Mouse (Mus musculus): ENCODE measurements around the gene Clec4e. TPM values are rescaled to one million over a fixed set of nuclear protein-coding genes. Genes with fewer than 3 reads are reported as not detected.
"Not testable (repeated sequence)": the region's sequence is repeated elsewhere in the genome, so short reads cannot be mapped to it uniquely, and the experiment has no call there.

The Clec4e gene
- not detected in 2 replicates for polyA plus RNA-seq (2015; fragmentation: Nextera tagmentation; extraction: Ambion mirVana)

GRCm38 (mm10) chr6:123289753-123290152 is at the start of gene Clec4e:
Gene Clec4e, minus strand, starts transcription at chr6:123289870.
- no peak within 1 kb of the TSS for H3K4me3 ChIP-seq
- no peaks in the 10 kb centered on the region for H3K36me3 ChIP-seq
- H3K4me2 ChIP-seq = no peak within 1 kb of the TSS
- no peaks in the 10 kb centered on the region for H3K9me3 ChIP-seq
- H3K27me3 ChIP-seq = no peaks in the 10 kb centered on the region
- no peaks in the 10 kb centered on the region for H3K4me1 ChIP-seq (replicated peaks)
- no peak within 1 kb of the TSS for H3K9ac ChIP-seq
- 89% methylated on average over 4 of the region's 4 CpGs for WGBS
- ATAC-seq (ENCODE audit: low read depth) = no peak
- H3K27ac ChIP-seq (replicated peaks) = no peak within 1 kb of the TSS

DNA sequence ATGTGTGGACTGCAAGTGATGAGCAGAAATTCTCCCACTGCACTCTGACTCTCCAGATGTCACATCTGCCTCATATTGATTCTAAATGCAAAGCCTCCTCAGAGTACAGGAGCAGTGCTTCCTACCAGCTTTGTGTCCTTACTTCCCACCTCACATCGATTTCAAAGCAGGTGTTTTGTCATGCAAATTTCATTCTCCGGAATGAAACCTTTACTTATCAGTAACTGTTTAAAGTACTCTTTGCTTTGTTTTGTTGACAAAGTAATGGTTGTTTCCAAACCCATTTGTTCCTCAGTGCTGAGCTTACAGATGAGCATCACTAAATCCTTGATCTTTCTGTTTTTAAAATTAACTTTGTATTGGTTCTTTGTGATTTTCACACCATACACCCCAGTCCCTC is 42.8 kb upstream of the Clec4e start:
- H3K27me3 ChIP-seq = no peaks in the 10 kb centered on the region
- WGBS = 39% methylated on average over 2 of the region's 2 CpGs
- no peaks in the 10 kb centered on the region for H3K9me3 ChIP-seq

DNA sequence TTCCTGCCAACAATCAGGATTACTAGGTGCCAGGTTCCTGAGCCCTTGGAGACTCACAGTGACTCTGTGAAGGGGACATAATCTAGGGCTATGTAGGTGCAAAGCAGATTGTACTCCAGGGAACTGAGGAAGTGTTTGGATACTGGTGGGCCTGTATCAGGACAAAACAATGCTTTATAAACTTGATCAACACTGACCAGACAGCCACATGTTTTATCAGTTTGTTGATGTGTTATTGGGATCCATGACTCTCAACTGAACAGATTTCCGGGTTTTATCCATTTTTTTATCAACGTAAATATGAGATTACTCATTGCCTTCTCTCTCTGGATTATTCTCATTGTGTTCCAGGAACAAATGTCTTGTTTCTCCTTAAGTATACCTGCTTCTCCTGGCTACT is 18.4 kb upstream of the Clec4e start, which contains the start of gene Vmn2r19:
Gene Vmn2r19 (plus strand): TSS at position 301 of the 400 bp plus-strand sequence.
- no peaks in the 10 kb centered on the region for H3K9me3 ChIP-seq
- H3K4me3 ChIP-seq = no peak within 1 kb of the TSS
- WGBS = 86% methylated on average over 2 of the region's 2 CpGs
- H3K4me2 ChIP-seq = no peak within 1 kb of the TSS
- H3K27ac ChIP-seq (replicated peaks) = no peak within 1 kb of the TSS
- no peak within 1 kb of the TSS for H3K9ac ChIP-seq
- no peaks in the 10 kb centered on the region for H3K27me3 ChIP-seq
- no peaks in the 10 kb centered on the region for H3K4me1 ChIP-seq (replicated peaks)
- H3K36me3 ChIP-seq = no peaks in the 10 kb centered on the region
- ATAC-seq (ENCODE audit: low read depth) = no peak

More for the DNA sequence above, 42.8 kb upstream of the Clec4e start:
- no peak for ATAC-seq (ENCODE audit: low read depth)
- no peak overlapping the region for H3K27ac ChIP-seq (replicated peaks)
- H3K9ac ChIP-seq = no peak overlapping the region
- H3K36me3 ChIP-seq = no peaks in the 10 kb centered on the region
- H3K4me3 ChIP-seq = no peak overlapping the region
- no peak overlapping the region for H3K4me2 ChIP-seq
- H3K4me1 ChIP-seq (replicated peaks) = no peaks in the 10 kb centered on the region

GRCm38 (mm10) chr6:123306315-123306714 is 16.6 kb upstream of the Clec4e start:
- not testable (repeated sequence) for H3K4me1 ChIP-seq (replicated peaks); H3K27me3 ChIP-seq; ATAC-seq (ENCODE audit: low read depth); H3K4me2 ChIP-seq; H3K4me3 ChIP-seq; H3K27ac ChIP-seq (replicated peaks); H3K9me3 ChIP-seq; H3K36me3 ChIP-seq; H3K9ac ChIP-seq
- 89% methylated on average over 7 of the region's 7 CpGs for WGBS

- no peaks in the 10 kb centered on the region for H3K27me3 ChIP-seq
- ATAC-seq (ENCODE audit: low read depth) = no peak
- no peaks in the 10 kb centered on the region for H3K4me1 ChIP-seq (replicated peaks)
- H3K27ac ChIP-seq (replicated peaks) = no peak overlapping the region
- H3K36me3 ChIP-seq = no peaks in the 10 kb centered on the region
- H3K9me3 ChIP-seq = 0 out of 2 replicates have a peak, but pooled peaks cover 3% of the 10 kb centered on the region
- H3K4me2 ChIP-seq = no peak overlapping the region
- no peak overlapping the region for H3K9ac ChIP-seq
- 70% methylated on average over 1 of the region's 1 CpGs for WGBS
- no peak overlapping the region for H3K4me3 ChIP-seq
Measured at GRCm38 (mm10) chr6:123296687-123297086, 7.0 kb upstream of the Clec4e start.

- not testable (repeated sequence) for H3K27me3 ChIP-seq; H3K27ac ChIP-seq (replicated peaks); H3K4me3 ChIP-seq; H3K4me1 ChIP-seq (replicated peaks); H3K4me2 ChIP-seq; ATAC-seq (ENCODE audit: low read depth); H3K9me3 ChIP-seq; H3K9ac ChIP-seq; H3K36me3 ChIP-seq
- WGBS = 92% methylated on average over 11 of the region's 11 CpGs
Measured at GRCm38 (mm10) chr6:123293509-123293908, 3.8 kb upstream of the Clec4e start.

- H3K4me3 ChIP-seq = no peak overlapping the region
- H3K4me2 ChIP-seq = no peak overlapping the region
- no peaks in the 10 kb centered on the region for H3K9me3 ChIP-seq
- 92% methylated on average over 1 of the region's 1 CpGs for WGBS
- H3K27me3 ChIP-seq = no peaks in the 10 kb centered on the region
- H3K9ac ChIP-seq = no peak overlapping the region
- no peaks in the 10 kb centered on the region for H3K36me3 ChIP-seq
- no peak overlapping the region for H3K27ac ChIP-seq (replicated peaks)
- no peak for ATAC-seq (ENCODE audit: low read depth)
- no peaks in the 10 kb centered on the region for H3K4me1 ChIP-seq (replicated peaks)
Measured at GRCm38 (mm10) chr6:123292751-123293400, 3.2 kb upstream of the Clec4e start.

DNA sequence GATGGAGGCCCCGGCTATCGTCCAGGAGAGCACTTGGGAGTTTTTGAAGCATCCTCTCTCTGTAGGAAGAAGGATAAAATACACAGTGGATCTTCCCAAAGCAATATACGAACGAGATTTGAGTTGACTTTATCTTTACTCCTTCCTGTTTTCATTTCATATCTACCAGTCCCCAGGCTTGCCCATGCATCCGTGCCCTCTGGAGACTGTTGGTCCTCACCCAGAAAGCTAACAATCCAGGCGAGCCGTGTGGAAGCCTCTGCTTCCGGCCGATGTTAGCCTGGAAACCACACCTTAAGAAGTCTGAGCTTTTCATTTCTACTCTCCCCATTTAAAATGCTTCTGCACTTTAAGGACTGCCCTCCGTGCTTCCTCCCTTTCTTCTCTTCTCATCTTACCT is 739 bp downstream of the Clec4e start:
- 87% methylated on average over 10 of the region's 10 CpGs for WGBS
- no peak for ATAC-seq (ENCODE audit: low read depth)
- Histone ChIP-seq H3K27ac (replicated peaks) (no peak overlapping the region), H3K9ac (no peak overlapping the region), H3K4me2 (no peak overlapping the region), H3K36me3 (no peaks in the 10 kb centered on the region), H3K27me3 (no peaks in the 10 kb centered on the region), H3K4me1 (replicated peaks) (no peaks in the 10 kb centered on the region), H3K9me3 (no peaks in the 10 kb centered on the region), H3K4me3 (no peak overlapping the region)

DNA sequence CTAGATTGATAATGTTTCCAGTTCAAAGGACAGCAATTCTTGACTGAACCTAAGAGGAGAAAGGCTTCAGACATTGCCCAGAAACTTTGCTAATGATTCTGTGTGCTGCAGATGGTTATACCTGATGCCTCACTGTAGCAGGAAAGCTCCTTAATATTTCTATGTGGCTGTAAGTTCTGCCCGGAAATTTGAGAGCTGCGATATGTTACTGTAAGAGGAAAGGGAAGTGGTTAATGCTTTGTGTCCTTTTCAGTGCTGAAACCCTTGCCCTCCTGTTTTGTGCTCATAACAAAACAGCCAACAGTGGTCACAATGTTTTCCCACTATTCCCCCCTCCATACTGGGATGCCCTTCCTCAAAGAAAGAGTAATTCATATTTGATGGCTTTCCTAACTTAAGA is 3.4 kb downstream of the Clec4e start:
- Histone ChIP-seq H3K4me3 (no peak overlapping the region), H3K27me3 (no peaks in the 10 kb centered on the region), H3K27ac (replicated peaks) (no peak overlapping the region), H3K4me1 (replicated peaks) (no peaks in the 10 kb centered on the region), H3K4me2 (no peak overlapping the region), H3K36me3 (no peaks in the 10 kb centered on the region), H3K9ac (no peak overlapping the region), H3K9me3 (no peaks in the 10 kb centered on the region)
- no peak for ATAC-seq (ENCODE audit: low read depth)
- WGBS = 91% methylated on average over 2 of the region's 2 CpGs

GRCm38 (mm10) chr6:123279443-123279842 is 10.2 kb downstream of the Clec4e start:
- no peak overlapping the region for H3K4me2 ChIP-seq
- no peak overlapping the region for H3K9ac ChIP-seq
- WGBS = 92% methylated on average over 2 of the region's 2 CpGs
- H3K36me3 ChIP-seq = no peaks in the 10 kb centered on the region
- ATAC-seq (ENCODE audit: low read depth) = no peak
- no peaks in the 10 kb centered on the region for H3K9me3 ChIP-seq
- H3K27ac ChIP-seq (replicated peaks) = no peak overlapping the region
- H3K4me1 ChIP-seq (replicated peaks) = no peaks in the 10 kb centered on the region
- no peak overlapping the region for H3K4me3 ChIP-seq
- H3K27me3 ChIP-seq = no peaks in the 10 kb centered on the region

- ATAC-seq (ENCODE audit: low read depth) = no peak
- Histone ChIP-seq H3K4me3 (no peak overlapping the region), H3K4me1 (replicated peaks) (no peaks in the 10 kb centered on the region), H3K36me3 (no peaks in the 10 kb centered on the region), H3K9me3 (0 out of 2 replicates have a peak, but pooled peaks cover 2% of the 10 kb centered on the region), H3K4me2 (no peak overlapping the region), H3K9ac (no peak overlapping the region), H3K27me3 (no peaks in the 10 kb centered on the region), H3K27ac (replicated peaks) (no peak overlapping the region)
- WGBS = 84% methylated on average over 5 of the region's 5 CpGs
Measured at GRCm38 (mm10) chr6:123266945-123267344, 22.7 kb downstream of the Clec4e start.

DNA sequence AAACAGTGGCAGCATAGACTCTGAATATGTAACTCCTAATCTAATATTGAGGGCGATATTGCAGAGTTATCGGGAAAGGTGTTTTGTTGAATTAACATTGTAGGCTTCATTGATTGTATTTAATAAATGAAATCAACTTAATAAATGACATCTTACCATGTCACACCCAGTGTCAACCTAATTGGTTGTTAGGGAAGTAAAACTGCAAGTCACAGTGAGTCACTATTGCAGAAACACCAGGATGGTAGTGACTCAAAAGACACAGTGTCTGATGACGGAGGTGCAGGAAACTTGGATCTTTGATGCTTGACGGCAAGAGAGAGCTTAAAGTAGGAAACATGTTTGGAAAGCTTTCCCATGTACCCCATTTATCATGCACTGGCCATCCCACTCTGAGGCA is 23.9 kb downstream of the Clec4e start:
- Histone ChIP-seq H3K27me3 (no peaks in the 10 kb centered on the region), H3K4me3 (no peak overlapping the region), H3K4me2 (no peak overlapping the region), H3K9ac (no peak overlapping the region), H3K27ac (replicated peaks) (no peak overlapping the region), H3K36me3 (no peaks in the 10 kb centered on the region), H3K9me3 (0 out of 2 replicates have a peak, but pooled peaks cover 2% of the 10 kb centered on the region), H3K4me1 (replicated peaks) (no peaks in the 10 kb centered on the region)
- WGBS = 93% methylated on average over 4 of the region's 4 CpGs
- ATAC-seq (ENCODE audit: low read depth) = no peak

DNA sequence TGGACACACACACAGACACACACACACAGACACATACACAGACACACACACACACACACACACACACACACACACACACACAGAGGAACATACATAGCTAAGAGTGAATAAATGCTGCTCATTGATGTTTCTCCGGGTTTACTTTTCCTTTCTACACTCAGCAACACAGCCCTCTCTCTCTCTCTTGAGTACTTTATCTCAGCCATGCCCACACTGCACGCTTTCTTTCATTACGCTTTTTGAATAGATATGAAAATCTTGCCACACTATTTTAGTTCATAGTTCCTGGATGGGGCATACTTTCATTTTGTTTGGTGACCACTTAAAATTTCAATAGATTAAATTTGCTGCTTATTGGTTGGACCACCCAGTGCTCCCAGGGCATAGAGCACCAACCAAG is 25.5 kb downstream of the Clec4e start:
- no peaks in the 10 kb centered on the region for H3K4me1 ChIP-seq (replicated peaks)
- no peak overlapping the region for H3K4me2 ChIP-seq
- H3K27ac ChIP-seq (replicated peaks) = no peak overlapping the region
- no peaks in the 10 kb centered on the region for H3K36me3 ChIP-seq
- H3K9me3 ChIP-seq = no peaks in the 10 kb centered on the region
- H3K4me3 ChIP-seq = no peak overlapping the region
- 95% methylated on average over 3 of the region's 3 CpGs for WGBS
- H3K9ac ChIP-seq = no peak overlapping the region
- no peak for ATAC-seq (ENCODE audit: low read depth)
- H3K27me3 ChIP-seq = no peaks in the 10 kb centered on the region

Measured in neural tube, embryonic 13.5 days (tissue).